Mouse (Mus musculus) embryo, embryonic 10 days (tissue): ENCODE results near the gene Obp1b.
"Not testable (repeated sequence)": the region's sequence is repeated elsewhere in the genome, so short reads cannot be mapped to it uniquely, and the experiment has no call there.

Experiments used
- DNase-seq: peaks from one replicate; pipeline ENCODE4 v3.0.0-alpha.2; 2015; ENCODE audit warnings: low spot score

Obp1b gene

DNA sequence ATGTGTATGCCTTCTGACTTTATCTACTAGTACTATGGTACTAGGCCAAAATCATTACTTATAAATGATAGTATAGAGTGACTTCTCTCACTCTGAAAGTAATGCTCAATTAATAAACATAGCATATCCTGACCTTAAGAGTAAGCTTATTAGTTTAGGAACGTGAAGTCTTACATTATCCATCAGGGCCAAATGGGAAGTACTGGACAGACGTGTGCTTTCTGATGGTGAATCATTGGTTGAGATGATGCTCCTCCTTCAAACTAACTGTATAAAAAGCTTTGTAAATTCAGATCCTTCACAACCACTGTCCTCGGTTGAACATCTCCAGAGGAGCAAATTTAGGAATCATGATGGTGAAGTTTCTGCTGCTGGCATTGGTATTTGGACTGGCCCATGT, at the start of gene Obp1b:
Gene Obp1b, plus strand, starts transcription at position 301 of the 400 bp plus-strand sequence.
- DNase-seq, result not testable (repeated sequence)

DNA sequence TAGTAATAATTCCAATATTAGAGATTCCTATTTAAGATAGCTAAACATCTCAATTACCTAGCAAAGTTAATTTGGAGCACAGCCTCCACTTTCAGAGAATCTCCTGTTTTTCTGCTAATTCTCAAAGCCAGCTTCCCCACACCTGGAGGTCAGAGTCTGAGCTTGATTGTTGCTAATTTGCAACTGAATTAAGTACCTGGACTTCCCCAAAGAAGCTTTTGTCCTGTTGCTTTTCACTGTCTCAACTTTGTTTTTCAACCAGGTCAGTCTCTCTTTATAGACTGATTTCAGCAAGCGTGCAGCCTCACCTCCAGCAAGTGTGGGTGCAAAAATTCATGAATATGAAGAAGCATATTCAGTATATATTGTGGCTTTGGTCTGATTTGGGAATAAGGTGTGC, 15.6 kb downstream of the Obp1b start:
- DNase-seq, result not testable (repeated sequence)

DNA sequence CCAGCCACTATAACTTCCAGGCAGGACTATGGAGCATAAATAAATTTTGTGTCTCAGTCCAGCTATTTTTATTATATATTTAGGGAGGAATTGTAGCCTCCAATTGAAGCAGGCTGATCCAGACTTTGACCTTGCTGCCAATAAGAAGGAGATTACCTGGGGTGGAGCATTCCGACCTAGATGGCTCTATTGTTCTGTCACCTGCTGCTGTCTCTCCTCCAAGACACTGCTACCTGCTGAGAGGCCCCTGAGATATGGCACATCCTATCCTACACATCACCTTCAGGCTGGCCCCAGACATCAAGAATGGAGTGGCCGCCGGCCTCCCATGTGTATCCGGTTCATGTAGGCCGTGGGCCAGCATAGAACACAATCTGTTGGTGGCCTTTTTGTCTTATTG, 16.3 kb downstream of the Obp1b start:
- DNase-seq, result no peak
